Mouse (Mus musculus): ENCODE results near the gene Map3k11. TPM values are rescaled to one million over a fixed set of nuclear protein-coding genes. Genes with fewer than 3 reads are reported as not detected.

Map3k11 gene
- 43.7 and 49.7 TPM in 2 replicates for total RNA-seq (2021)
- long read RNA-seq, partial matches to known transcripts: 23 of 27 reads
- long read RNA-seq, other reads (novel, unspliced or antisense): 4 of 27 reads

GRCm38 (mm10) chr19:5688200-5689087 lies at the start of gene Map3k11, which contains the start of gene Pcnx3:
Map3k11 (plus strand) TSS chr19:5688742.
Pcnx3 (minus strand) TSS chr19:5688908.
- peak; percentile 95 for DNase-seq

- DNase-seq: no peak
Measured at GRCm38 (mm10) chr19:5640339-5640738, 48.2 kb upstream of the Map3k11 start.

GRCm38 (mm10) chr19:5641021-5641420 lies 47.5 kb upstream of the Map3k11 start:
- DNase-seq: no peak

- DNase-seq: no peak
Measured at GRCm38 (mm10) chr19:5641641-5642040, 46.9 kb upstream of the Map3k11 start.

- no peak for DNase-seq
Measured at GRCm38 (mm10) chr19:5645280-5645679, 43.3 kb upstream of the Map3k11 start.

- no peak for DNase-seq
Measured at GRCm38 (mm10) chr19:5646731-5647330, 41.7 kb upstream of the Map3k11 start.

DNA sequence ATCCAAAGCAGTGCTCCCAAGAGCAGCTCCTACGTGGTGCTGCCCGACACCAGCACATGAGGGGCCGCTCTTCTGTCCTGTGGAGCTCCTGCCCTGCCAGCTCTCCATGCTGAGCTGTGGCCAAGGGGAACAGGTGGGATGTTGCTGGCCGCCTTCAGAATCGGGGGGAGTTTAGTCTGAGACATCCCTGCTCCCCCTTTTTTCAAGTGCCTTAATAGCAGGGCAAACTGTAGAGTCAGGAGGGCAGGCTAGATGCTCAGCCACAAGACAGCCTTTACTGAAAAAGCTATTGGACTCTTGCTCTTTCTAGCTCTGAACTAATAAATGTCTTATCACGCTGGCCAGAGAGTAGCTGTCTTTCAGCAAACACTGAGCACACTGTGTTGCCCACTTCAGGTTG lies 40.8 kb upstream of the Map3k11 start:
- DNase-seq: no peak

- DNase-seq: peak; percentile 83
Measured at GRCm38 (mm10) chr19:5648401-5649297, 39.9 kb upstream of the Map3k11 start.

DNA sequence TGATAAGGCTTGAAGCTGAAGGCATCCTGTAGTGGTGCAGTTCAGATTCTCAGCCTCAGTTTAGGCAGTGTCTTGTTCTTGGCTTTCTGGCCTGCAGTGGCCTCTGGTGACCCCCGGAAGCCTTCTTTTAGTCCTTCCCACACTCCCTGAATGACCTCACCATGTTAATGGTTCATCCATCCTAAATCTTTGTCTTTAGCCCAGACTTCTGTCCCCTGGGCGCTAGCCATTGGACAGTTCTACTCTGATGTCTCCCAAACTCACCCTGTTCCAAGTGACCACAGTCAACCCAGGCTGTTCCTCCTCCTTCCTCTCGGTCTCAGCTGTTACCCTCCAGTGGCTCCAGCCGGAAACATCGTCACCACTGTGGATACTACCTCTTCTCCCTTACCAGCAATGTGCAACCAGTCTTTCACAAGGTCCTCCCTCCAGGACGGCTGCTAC lies 39.2 kb upstream of the Map3k11 start:
- DNase-seq: no peak

DNA sequence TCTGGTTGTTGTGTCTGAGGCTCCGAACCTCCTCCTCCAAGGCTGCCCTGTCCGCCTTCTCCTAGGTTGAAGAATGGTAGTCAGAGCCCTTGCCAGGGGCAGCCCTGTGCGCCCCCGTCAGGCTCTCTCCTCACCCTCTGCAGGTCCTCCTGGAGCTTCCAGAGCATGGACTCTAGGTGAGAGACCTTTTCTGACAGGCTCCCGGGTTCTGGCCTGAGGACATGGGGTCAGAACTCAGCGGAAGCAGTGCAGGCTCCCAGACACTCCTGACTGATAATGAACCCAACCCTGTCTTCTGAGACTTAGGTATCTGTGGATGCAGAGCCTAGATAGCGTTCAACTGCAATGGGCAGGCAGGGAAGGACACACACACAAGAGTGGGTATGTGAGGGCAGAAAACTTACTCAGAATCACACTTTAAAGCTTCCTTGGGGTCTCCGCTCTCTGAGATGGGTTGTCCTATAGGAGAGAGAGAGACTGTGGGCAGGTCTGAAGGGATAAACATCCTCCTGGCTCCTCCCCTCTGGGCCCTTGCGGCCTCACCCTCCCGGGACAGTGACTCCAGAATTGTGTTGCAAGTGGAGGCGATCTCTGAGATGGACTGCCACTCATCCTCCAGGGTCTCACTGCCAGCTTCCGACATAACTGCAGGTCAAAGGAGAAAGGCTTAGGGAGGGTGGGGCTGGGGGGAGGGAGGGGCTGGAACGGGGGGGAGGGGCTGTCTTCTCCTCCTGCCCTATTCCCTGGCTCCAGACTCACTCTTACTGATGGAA lies 36.9 kb upstream of the Map3k11 start:
- DNase-seq: no peak

- no peak for DNase-seq
Measured at GRCm38 (mm10) chr19:5652570-5652969, 36.0 kb upstream of the Map3k11 start.

DNA sequence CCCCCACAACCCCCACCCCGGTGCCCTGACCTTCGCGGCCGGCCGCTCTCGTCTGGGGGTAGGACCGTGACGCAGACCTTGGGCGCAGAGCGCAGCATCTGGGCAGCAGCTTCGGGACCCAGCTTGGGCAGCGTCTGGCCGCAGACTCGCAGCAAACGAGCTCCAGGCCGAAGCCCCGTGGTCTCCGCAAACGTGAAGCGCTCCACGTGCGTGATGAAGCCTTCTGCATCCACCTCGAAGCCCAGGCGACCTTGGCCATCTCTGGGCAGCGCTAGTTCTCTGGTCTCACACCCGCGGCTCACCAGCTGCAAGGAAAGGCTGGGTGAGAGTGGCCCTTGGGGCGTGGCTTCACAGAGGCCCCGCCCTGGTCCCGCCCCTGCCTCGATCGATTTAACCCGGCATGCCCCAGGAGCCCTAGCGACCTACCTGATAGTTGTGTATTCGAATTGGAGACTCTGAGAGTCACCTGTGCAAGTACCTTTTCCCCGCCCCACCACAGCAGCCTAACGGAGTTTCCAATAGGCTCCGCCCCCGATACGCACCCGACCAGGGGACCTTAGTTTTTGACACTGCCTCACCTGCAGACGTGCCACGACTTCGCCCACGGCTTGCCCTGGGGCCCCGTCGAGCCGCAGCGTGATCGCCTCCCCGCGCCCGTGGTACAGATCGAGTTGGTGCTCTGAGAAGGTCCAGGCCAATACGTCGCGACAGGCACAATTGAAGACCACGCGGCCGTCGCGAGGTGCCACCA lies 34.4 kb upstream of the Map3k11 start:
- DNase-seq: peak; percentile 52

GRCm38 (mm10) chr19:5654720-5655298 lies 33.7 kb upstream of the Map3k11 start:
- DNase-seq: no peak

GRCm38 (mm10) chr19:5660942-5661751 lies 27.4 kb upstream of the Map3k11 start:
- peak; percentile 33 for DNase-seq

- DNase-seq: no peak
Measured at GRCm38 (mm10) chr19:5662310-5662709, 26.2 kb upstream of the Map3k11 start.

DNA sequence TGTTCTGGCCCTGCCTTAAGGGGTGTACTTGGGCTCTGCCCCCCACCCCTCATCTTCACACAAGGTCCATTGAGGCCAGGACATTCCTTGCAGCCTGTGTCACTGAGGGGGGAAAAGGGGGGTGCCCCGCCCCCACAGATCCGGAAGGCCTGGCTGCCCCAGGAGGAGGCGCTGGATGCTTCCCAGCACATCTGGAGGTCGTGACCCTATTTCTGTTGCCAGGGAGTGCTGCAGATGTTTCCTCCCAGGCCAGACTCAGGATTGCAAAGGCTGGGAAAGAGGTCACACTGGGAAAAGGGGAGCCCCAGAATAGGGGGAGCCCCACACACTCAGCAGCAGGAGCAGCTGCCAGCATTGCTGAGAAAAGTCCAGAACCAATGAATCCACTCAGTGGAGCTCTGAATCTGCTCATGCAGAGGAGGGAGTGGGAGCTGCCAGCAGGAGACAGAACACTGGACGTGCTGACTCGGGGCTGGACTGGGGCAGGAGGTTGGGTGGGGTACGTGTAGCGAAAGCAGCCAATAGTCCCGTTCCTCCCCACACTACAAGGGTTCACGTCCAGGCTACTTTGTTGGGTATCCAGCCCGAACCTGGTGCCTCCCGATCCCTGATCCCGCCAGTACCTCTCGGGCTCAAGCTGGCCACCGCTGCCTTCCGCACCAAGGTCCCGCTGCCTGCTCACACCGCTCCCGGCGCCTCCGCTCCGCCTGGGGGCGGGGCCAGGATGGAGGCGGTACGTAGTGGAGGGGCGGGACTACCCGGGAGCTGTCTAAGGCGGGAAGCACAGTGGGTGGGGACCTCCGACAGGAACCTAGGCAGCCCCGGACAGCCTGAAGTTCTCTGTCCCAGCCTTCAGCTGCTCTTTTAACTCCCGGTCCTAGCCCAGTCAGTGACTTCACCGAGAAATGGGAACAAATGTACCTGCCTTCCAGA lies 25.3 kb upstream of the Map3k11 start, which contains the start of gene Sipa1:
TSS of gene Sipa1 (minus strand) at position 727 of the 933 bp plus-strand sequence.
- peak; percentile 95 for DNase-seq

- no peak for DNase-seq
Measured at GRCm38 (mm10) chr19:5664669-5665257, 23.8 kb upstream of the Map3k11 start.

GRCm38 (mm10) chr19:5665465-5665864 lies 23.1 kb upstream of the Map3k11 start:
- no peak for DNase-seq

All from adrenal gland, postnatal 25 days (tissue).